Mouse (Mus musculus) gonadal fat pad, adult 2 months (tissue): Measurements from ENCODE around the gene Gm28044. TPM values are rescaled to one million over a fixed set of nuclear protein-coding genes. Genes with fewer than 3 reads are reported as not detected.
A peak's percentile ranks its signal among the peaks of the same experiment; 100 is the strongest.
"Not testable (repeated sequence)": the region's sequence is repeated elsewhere in the genome, so short reads cannot be mapped to it uniquely, and the experiment has no call there.

Source experiments
- DNase-seq: peaks from one replicate; pipeline ENCODE4 v3.0.0-alpha.2; 2012; ENCODE audit warnings: low read depth
- polyA plus RNA-seq: library from polyadenylated mRNA; depleted of rRNA; stranded (reverse); fragments of >200 nt; gene quantifications from 2 replicates; pipeline ENCODE4 v1.2.3, GENCODE M21; 2012; rRNA removed

Gm28044 gene
- polyA plus RNA-seq = 0.39 and 0.44 TPM in 2 replicates

GRCm38 (mm10) chr13:67360131-67360744, at the start of gene Gm28044, which contains the start of gene Zfp953:
Gene Gm28044 (minus strand): TSS chr13:67360536.
Gene Zfp953 (minus strand): TSS chr13:67360605.
- DNase-seq = peak; percentile 77

GRCm38 (mm10) chr13:67399183-67399903, 39.0 kb upstream of the Gm28044 start, which contains the start of gene Zfp429:
Gene Zfp429 (minus strand): TSS chr13:67399819.
- not testable (repeated sequence) for DNase-seq

- DNase-seq = not testable (repeated sequence)
These were observed 15.9 kb upstream of the Gm28044 start for GRCm38 (mm10) chr13:67376255-67376654.

- DNase-seq = peak; percentile 33
These were observed 14.9 kb upstream of the Gm28044 start, which contains the start of the genes Gm28041 and Zfp456 for GRCm38 (mm10) chr13:67375050-67375911. Gene Gm28041 (minus strand): TSS chr13:67375733. Gene Zfp456 (minus strand): TSS chr13:67375810.

- no peak for DNase-seq
These were observed 8.5 kb downstream of the Gm28044 start for GRCm38 (mm10) chr13:67351854-67352253.

- DNase-seq = no peak
These were observed 16.9 kb downstream of the Gm28044 start for GRCm38 (mm10) chr13:67343422-67343821.

- no peak for DNase-seq
These were observed 27.5 kb downstream of the Gm28044 start for GRCm38 (mm10) chr13:67332877-67333276.

GRCm38 (mm10) chr13:67332019-67332724, 28.2 kb downstream of the Gm28044 start, which contains the start of gene Zfp595:
Gene Zfp595 (minus strand): TSS chr13:67332570.
- DNase-seq = peak; percentile 68

- no peak for DNase-seq
These were observed 53.6 kb downstream of the Gm28044 start for GRCm38 (mm10) chr13:67306718-67307117.

GRCm38 (mm10) chr13:67305822-67306672, 54.3 kb downstream of the Gm28044 start, which contains the start of gene Zfp457:
Gene Zfp457 (minus strand): TSS chr13:67306485.
- peak; percentile 66 for DNase-seq

- DNase-seq = peak; percentile 20
These were observed 82.0 kb downstream of the Gm28044 start, which contains the start of gene Zfp458 for GRCm38 (mm10) chr13:67278314-67278713. Gene Zfp458 (minus strand): TSS chr13:67278466.

- not testable (repeated sequence) for DNase-seq
These were observed 90.8 kb downstream of the Gm28044 start for GRCm38 (mm10) chr13:67269383-67270065.

GRCm38 (mm10) chr13:67268568-67269369, 91.6 kb downstream of the Gm28044 start:
- DNase-seq = peak; percentile 68

Other genes with a start within 250 kb of the Gm28044 start
- 0.25 and 0.26 TPM in 2 replicates for gene Rslcan18, start 244.3 kb downstream of the Gm28044 start, polyA plus RNA-seq
- 0.69 and 0.76 TPM in 2 replicates for gene Zfp759, start 238.9 kb downstream of the Gm28044 start, polyA plus RNA-seq
- gene Rsl1, start 187.4 kb downstream of the Gm28044 start, polyA plus RNA-seq = 1.6 and 1.8 TPM in 2 replicates
- gene Zfp455, start 166.0 kb downstream of the Gm28044 start, polyA plus RNA-seq = 0.26 and 0.33 TPM in 2 replicates
- 1.1 and 1.2 TPM in 2 replicates for gene Zfp458, start 82.1 kb downstream of the Gm28044 start, polyA plus RNA-seq
- gene Zfp457, start 54.1 kb downstream of the Gm28044 start, polyA plus RNA-seq = 2.0 and 2.3 TPM in 2 replicates
- gene Zfp595, start 28.0 kb downstream of the Gm28044 start, polyA plus RNA-seq = 0.91 and 1.1 TPM in 2 replicates
- gene Zfp953, start 69 bp upstream of the Gm28044 start, polyA plus RNA-seq = 0.43 and 0.51 TPM in 2 replicates
- gene Gm28041, start 15.2 kb upstream of the Gm28044 start, polyA plus RNA-seq = not detected in 2 replicates
- gene Zfp456, start 15.3 kb upstream of the Gm28044 start, polyA plus RNA-seq = 0.31 and 0.69 TPM in 2 replicates
- gene Zfp429, start 39.3 kb upstream of the Gm28044 start, polyA plus RNA-seq = 2.3 and 3.4 TPM in 2 replicates
- gene Zfp459, start 60.9 kb upstream of the Gm28044 start, polyA plus RNA-seq = 0.34 and 0.97 TPM in 2 replicates
- gene Zfp874a, start 91.1 kb upstream of the Gm28044 start, polyA plus RNA-seq = 3.6 and 4.2 TPM in 2 replicates
- gene Zfp874b, start 123.7 kb upstream of the Gm28044 start, polyA plus RNA-seq = 2.7 and 3.2 TPM in 2 replicates
- gene Zfp58, start 140.0 kb upstream of the Gm28044 start, polyA plus RNA-seq = 1.2 and 1.4 TPM in 2 replicates
- not detected in 2 replicates for gene Gm26965, start 165.6 kb upstream of the Gm28044 start, polyA plus RNA-seq
- 34.9 and 41.6 TPM in 2 replicates for gene Zfp87, start 165.6 kb upstream of the Gm28044 start, polyA plus RNA-seq
- 2.6 and 3.1 TPM in 2 replicates for gene Zfp748, start 193.3 kb upstream of the Gm28044 start, polyA plus RNA-seq
- gene Zfp729b, start 249.2 kb upstream of the Gm28044 start, polyA plus RNA-seq = 0.80 and 0.92 TPM in 2 replicates